Mouse (Mus musculus) ES-E14 (cell line): ENCODE results near the gene Hdac6. TPM values are rescaled to one million over a fixed set of nuclear protein-coding genes. Genes with fewer than 3 reads are reported as not detected.

Source experiments
- DNase-seq: peaks from one replicate; pipeline ENCODE4 v3.0.0-alpha.2; 2013; ENCODE audit warnings: low read depth, low spot score
- H3K27ac ChIP-seq: 2 replicates; pipeline ENCODE4 v1.5.1; 2012; ENCODE audit warnings: low read depth, mild to moderate bottlenecking, low read length, moderate library complexity, mixed read lengths; ENCODE audit not compliant: poor library complexity, insufficient read depth, severe bottlenecking
- H3K36me3 ChIP-seq: 2 replicates; pipeline ENCODE4 v1.6.1; 2012; ENCODE audit warnings: mild to moderate bottlenecking, low read length, moderate library complexity, mixed read lengths; ENCODE audit not compliant: control insufficient read depth, poor library complexity, insufficient read depth, severe bottlenecking
- H3K4me1 ChIP-seq, 2 experiments: fragments of 150-350 bp in 1 of 2; sonication (generic) in 1 of 2; 2 replicates each; pipeline ENCODE4 v1.6.1; 2012; ENCODE audit warnings: low read length in 2 of 2, mild to moderate bottlenecking in 1 of 2, mixed read lengths in 1 of 2; ENCODE audit not compliant: control insufficient read depth in 2 of 2, insufficient read depth in 2 of 2, poor library complexity in 1 of 2
- H3K4me3 ChIP-seq, 2 experiments: fragments of 150-350 bp in 1 of 2; sonication (generic) in 1 of 2; 2 replicates each; pipeline ENCODE4 v1.5.1; 2012; ENCODE audit warnings: low read length in 2 of 2, low read depth in 1 of 2, mild to moderate bottlenecking in 1 of 2, mixed read lengths in 1 of 2; ENCODE audit not compliant: insufficient read depth in 1 of 2, poor library complexity in 1 of 2, severe bottlenecking in 1 of 2
- H3K9ac ChIP-seq: 2 replicates; pipeline ENCODE4 v1.6.1; 2012; ENCODE audit warnings: low read depth, mild to moderate bottlenecking, low read length, mixed read lengths; ENCODE audit not compliant: poor library complexity, insufficient read depth, severe bottlenecking
- H3K9me3 ChIP-seq: fragments of 150-350 bp; sonication (generic); 2 replicates; pipeline ENCODE4 v1.6.1; 2012; ENCODE audit warnings: low read depth, mild to moderate bottlenecking, low read length; ENCODE audit not compliant: control insufficient read depth, insufficient read depth
- CHD2 ChIP-seq: IDR thresholded peaks from 2 replicates; pipeline ENCODE4 v1.6.1; 2014; ENCODE audit warnings: mild to moderate bottlenecking, low read depth, low read length, inconsistent platforms
- HCFC1 ChIP-seq: IDR thresholded peaks from 2 replicates; pipeline ENCODE4 v1.6.1; 2012; ENCODE audit warnings: low read length, inconsistent platforms, borderline replicate concordance; ENCODE audit not compliant: insufficient read depth
- MAFK ChIP-seq: IDR thresholded peaks from 2 replicates; pipeline ENCODE4 v1.6.1; 2014; ENCODE audit warnings: mild to moderate bottlenecking, low read depth, low read length, inconsistent platforms; ENCODE audit not compliant: insufficient read depth
- ZC3H11A ChIP-seq: IDR thresholded peaks from 2 replicates; pipeline ENCODE4 v1.6.1; 2012; ENCODE audit warnings: low read depth, mild to moderate bottlenecking, inconsistent platforms, low read length, borderline replicate concordance
- ZNF384 ChIP-seq: IDR thresholded peaks from 2 replicates; pipeline ENCODE4 v1.6.1; 2012; ENCODE audit warnings: low read depth, low read length, inconsistent platforms
- in situ Hi-C, 2 experiments: fragments of 600-800 bp; cut with MboI; formaldehyde crosslinking; loops; one replicate each; pipeline ENCODE4 v1.15.1; 2025; ENCODE audit warnings: low sequenced_read_pairs in 2 of 2, inconsistent platforms in 1 of 2; ENCODE audit not compliant: unreplicated experiment in 2 of 2
- total RNA-seq: library from RNA; depleted of rRNA; stranded (reverse); fragments of 300-350 nt; gene quantifications from 2 replicates; pipeline ENCODE4 v1.2.3, GENCODE M21; 2012

Gene Hdac6
- total RNA-seq, 1 experiment = 54.6 TPM

- no peaks in the 10 kb centered on the region for H3K36me3 ChIP-seq
- no peak overlapping the region for H3K27ac ChIP-seq
- in situ Hi-C loops = no loop called here
- H3K9ac ChIP-seq = no peak overlapping the region
- no peak for DNase-seq
- peaks cover 0 to 4% of the 10 kb centered on the region in 2 experiments; a peak in 1 of 4 replicates for H3K4me1 ChIP-seq
- TF ChIP-seq ZC3H11A (no peak), HCFC1 (no peak), MAFK (no peak), CHD2 (no peak), ZNF384 (no peak)
- no peak overlapping the region for H3K4me3 ChIP-seq
- no peaks in the 10 kb centered on the region for H3K9me3 ChIP-seq
These were observed 18.5 kb upstream of the Hdac6 start for GRCm38 (mm10) chrX:7966161-7966560.

- DNase-seq = no peak
- H3K9me3 ChIP-seq = no peaks in the 10 kb centered on the region
- in situ Hi-C loops = no loop called here
- no peak overlapping the region for H3K4me3 ChIP-seq
- no peak for TF ChIP-seq ZNF384
- no peak for TF ChIP-seq CHD2
- no peak for TF ChIP-seq HCFC1
- TF ChIP-seq MAFK = no peak
- TF ChIP-seq ZC3H11A = no peak
- H3K4me1 ChIP-seq = peaks cover 0 to 4% of the 10 kb centered on the region in 2 experiments; a peak in 1 of 4 replicates
- H3K9ac ChIP-seq = no peak overlapping the region
- H3K27ac ChIP-seq = no peak overlapping the region
- H3K36me3 ChIP-seq = no peaks in the 10 kb centered on the region
These were observed 16.3 kb upstream of the Hdac6 start for GRCm38 (mm10) chrX:7963829-7964626.

DNA sequence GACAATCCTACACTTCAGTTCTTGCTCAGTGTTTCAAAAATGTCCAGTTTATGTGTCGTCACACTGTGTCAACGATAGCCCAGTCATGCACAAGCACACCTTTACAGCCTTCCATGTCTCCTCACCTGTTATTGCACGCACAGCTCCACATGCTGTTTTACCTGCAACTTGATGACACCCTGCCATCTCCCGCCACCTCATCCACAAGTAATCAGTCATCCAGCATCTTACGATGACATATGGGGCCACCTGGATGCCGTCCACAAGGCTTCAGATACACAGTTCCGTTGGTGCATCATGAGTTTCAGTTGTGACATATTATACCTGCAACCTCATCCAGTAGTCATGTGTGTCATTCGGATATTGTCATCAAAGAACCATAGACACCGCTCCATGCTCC, 11.2 kb upstream of the Hdac6 start:
- Histone ChIP-seq H3K9me3 (no peaks in the 10 kb centered on the region), H3K4me3 (no peak overlapping the region), H3K36me3 (no peaks in the 10 kb centered on the region; the same call in 1 of the 2 replicates), H3K9ac (no peak overlapping the region), H3K4me1 (no peaks in the 10 kb centered on the region; a peak in 1 of 4 replicates), H3K27ac (no peak overlapping the region)
- no peak for DNase-seq
- in situ Hi-C loops = no loop called here
- TF ChIP-seq HCFC1 = no peak
- no peak for TF ChIP-seq ZNF384
- no peak for TF ChIP-seq ZC3H11A
- no peak for TF ChIP-seq CHD2

GRCm38 (mm10) chrX:7950091-7950490, 2.4 kb upstream of the Hdac6 start:
- no peak for DNase-seq
- H3K27ac ChIP-seq = no peak overlapping the region
- H3K9me3 ChIP-seq = no peaks in the 10 kb centered on the region
- peaks cover 0 to 2% of the 10 kb centered on the region in 2 experiments; a peak in 1 of 4 replicates for H3K4me1 ChIP-seq
- 0 out of 4 replicates have a peak overlapping the region, but pooled peaks of 1 of the 2 experiments have one; percentile 2 for H3K4me3 ChIP-seq
- no peak for TF ChIP-seq ZC3H11A
- in situ Hi-C loops = no loop called here
- peaks cover 5% of the 10 kb centered on the region for H3K36me3 ChIP-seq
- no peak overlapping the region; the same call in 1 of the 2 replicates for H3K9ac ChIP-seq

DNA sequence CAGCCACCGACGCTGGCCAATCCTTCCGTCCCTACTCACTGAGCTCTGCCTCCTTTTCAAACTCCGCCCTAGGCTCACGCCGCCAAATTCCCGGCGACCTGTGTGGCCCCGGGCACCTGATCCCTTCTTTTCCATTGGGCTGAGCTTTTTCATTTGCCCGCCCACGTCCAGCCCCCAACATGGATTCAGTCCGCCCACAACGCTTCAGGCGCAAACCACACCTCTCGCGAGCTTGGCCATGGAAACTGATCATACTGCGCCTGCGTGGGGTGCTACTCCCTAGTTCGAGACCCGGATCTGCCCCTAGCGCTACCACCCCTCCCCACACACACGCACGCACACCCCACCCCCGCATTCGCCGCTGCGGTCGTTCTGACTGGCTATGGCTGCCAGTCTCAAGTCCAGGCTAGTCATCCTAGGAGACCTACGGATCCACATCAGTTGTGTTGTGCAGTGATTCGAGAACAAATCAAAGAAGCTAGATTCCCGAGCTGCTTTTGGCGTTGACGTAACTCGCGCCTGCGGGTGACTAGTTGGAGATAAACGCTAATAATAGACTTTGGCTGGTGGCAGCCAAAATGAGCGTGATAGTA, 307 bp upstream of the Hdac6 start:
- peak overlapping the region; percentile 71 to 90 for H3K4me3 ChIP-seq
- H3K9ac ChIP-seq = peak overlapping the region; percentile 82
- H3K4me1 ChIP-seq = peaks cover 0 to 2% of the 10 kb centered on the region in 2 experiments; a peak in 1 of 4 replicates
- H3K9me3 ChIP-seq = no peaks in the 10 kb centered on the region
- H3K27ac ChIP-seq = peak overlapping the region; percentile 73
- DNase-seq = peak; percentile 92
- no peak for TF ChIP-seq ZC3H11A
- no peak for TF ChIP-seq ZNF384
- TF ChIP-seq CHD2 = peak; percentile 93
- no peak for TF ChIP-seq MAFK
- H3K36me3 ChIP-seq = peaks cover 15% of the 10 kb centered on the region
- in situ Hi-C loops = no loop called here
